Mouse (Mus musculus) CD8-positive naive resting alpha-beta T cell, adult 57 days (primary cell): ENCODE data around the gene Adgrb3. TPM values are rescaled to one million over a fixed set of nuclear protein-coding genes. Genes with fewer than 3 reads are reported as not detected.

ENCODE experiments used
- total RNA-seq: library from RNA; stranded (reverse); gene quantifications from one replicate; pipeline ENCODE4 v1.2.4, GENCODE M21; 2023

Adgrb3 gene
- total RNA-seq, result not detected

DNA sequence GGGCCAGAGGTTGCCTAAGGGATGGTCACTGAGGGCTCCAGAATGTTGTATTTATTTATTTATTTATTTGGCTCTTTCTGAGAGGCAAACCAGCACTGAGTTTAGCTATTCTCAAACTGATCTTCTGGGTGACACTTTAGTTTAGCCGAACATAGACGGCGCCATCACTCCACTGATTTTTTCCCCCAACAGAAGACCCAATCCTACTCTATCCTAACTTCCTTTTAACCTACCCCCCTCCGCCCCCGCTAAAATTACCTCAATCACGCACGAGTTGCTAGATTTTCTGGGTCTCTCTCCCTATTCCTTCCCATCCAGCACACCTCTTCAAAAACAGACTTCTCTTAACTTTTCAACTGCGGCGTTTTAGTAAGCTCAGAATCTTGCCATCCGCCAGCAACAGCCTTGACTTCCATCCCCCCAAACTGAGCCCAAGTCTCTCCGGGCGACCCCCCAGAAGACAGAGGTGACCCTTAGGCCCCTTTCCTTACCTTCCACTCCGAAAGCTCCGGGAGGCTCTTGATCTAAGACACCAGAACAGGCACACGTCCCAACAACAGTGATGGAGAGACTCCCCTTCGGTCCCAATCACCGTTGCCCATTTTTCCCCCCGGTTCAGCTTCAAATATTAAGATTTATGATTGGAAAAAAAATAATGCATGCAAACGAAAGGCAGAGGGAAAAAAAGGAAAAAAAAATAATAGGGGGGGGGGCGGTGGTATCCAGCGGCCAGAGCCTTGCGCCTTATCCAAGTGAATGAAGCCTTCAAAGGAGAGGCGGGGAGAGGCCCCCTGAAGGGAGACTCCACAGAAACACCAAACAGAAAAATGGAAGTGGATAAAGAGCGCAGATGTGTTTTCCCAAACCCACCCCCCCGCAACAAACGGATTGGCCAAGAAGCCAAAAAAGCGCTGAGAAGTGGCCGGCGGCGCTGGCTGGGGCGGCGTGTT is at the start of gene Adgrb3:
TSS of gene Adgrb3 (minus strand) at position 737 of the 950 bp plus-strand sequence.

